Mouse (Mus musculus) T-helper 2 cell (primary cell): ENCODE results near the gene Nmb.
"Not testable (repeated sequence)": the region's sequence is repeated elsewhere in the genome, so short reads cannot be mapped to it uniquely, and the experiment has no call there.

Source experiments
- in situ Hi-C: fragments of 300-600 bp; cut with MboI, MseI; formaldehyde crosslinking; loops from one replicate; pipeline ENCODE4 v1.15.1; 2025; ENCODE audit warnings: high pct_unique_total_duplicates

Nmb gene

DNA sequence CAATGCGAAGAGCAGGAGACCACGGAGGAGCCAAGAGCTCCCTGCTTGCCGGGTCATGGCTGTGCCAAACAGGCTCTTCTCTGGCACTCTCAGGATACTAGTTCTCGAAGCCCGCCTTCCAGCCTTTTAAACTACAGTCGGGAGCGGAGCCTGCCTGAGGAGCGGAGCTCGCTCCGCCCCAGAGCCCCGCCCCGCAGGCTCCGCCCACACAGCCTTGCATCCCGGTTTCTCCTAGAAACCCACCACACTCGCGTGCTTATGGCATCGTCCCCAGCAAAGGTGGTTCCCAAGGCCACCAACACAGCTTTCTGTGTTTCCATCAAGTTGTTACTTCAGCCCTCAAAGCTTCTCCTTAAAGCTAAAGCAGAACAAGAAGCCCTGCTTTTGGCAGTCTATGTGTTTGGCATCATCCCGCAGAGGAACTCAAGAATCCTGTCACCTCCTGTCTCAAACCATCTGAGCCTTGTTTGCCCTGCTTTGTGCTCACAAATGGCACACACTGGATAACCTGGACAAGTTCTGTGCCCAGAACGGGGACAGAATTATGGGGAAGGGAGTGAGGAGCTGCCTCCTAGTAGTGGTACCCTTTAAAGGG is at the start of gene Nmb:
Gene Nmb, minus strand, starts transcription at position 156 of the 595 bp plus-strand sequence.
- in situ Hi-C loops: no loop called here

DNA sequence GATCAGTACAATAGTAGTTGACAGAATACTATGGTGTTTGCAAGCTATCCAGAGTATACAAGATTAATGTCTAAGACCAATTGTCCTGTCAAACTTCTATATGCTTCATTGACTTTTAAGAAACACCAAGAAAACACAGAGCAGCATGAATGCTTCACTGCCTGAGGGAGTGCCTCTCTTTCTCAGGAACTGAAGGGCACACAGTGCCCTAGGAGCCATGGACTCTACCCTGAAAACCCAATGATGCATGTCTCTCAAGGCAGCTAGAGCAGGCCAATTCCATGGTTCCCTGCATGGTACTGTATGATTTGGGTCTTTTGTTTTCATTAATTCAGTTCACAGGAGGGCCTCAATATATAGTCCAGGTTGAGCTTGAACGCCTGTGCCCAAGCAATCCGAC is 49.4 kb upstream of the Nmb start:
- in situ Hi-C loops: loop anchor here (5.0 kb wide), 1 partner anchor 48 kb away; no protein-coding TSS in a partner anchor

DNA sequence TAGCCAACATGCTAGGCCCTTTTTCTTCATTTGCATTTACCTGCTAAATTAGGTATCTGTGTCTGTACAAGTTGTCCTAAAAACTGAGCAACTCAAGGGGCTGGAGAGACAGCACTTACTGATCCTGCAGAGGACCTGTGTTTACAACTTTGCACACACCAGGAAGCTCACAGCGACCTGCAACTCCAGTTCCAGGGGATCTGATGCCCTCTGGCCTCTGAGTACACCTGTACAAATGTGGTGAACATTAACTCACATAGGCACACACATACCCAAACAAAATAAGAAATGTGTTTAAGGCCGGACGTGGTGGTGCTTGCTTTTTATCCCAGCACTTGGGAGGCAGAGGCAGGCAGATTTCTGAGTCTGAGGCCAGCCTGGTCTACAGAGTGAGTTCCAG is 47.3 kb upstream of the Nmb start:
- in situ Hi-C loops: loop anchor here (5.0 kb wide), 1 partner anchor 50 kb away; no protein-coding TSS in a partner anchor

DNA sequence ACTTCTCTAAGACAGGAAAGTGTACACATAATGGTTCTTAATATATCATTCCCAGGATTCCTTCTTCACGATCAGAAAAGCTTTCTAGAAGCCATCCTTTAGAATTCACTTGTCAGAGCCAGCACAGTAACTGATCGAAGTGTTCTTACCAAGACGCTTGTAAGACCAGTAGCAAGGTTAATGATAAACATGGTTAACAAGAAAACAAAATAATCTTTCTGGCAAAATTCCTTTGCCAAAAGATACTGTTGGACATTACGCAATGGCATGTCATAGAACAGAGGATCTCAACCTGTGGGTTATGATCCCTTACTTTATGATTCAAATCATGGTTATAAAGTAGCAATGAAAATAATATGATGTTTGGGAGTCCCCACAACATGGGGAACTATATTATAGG is 46.6 kb upstream of the Nmb start:
- in situ Hi-C loops: loop anchor here (5.0 kb wide), 1 partner anchor 51 kb away; no protein-coding TSS in a partner anchor

DNA sequence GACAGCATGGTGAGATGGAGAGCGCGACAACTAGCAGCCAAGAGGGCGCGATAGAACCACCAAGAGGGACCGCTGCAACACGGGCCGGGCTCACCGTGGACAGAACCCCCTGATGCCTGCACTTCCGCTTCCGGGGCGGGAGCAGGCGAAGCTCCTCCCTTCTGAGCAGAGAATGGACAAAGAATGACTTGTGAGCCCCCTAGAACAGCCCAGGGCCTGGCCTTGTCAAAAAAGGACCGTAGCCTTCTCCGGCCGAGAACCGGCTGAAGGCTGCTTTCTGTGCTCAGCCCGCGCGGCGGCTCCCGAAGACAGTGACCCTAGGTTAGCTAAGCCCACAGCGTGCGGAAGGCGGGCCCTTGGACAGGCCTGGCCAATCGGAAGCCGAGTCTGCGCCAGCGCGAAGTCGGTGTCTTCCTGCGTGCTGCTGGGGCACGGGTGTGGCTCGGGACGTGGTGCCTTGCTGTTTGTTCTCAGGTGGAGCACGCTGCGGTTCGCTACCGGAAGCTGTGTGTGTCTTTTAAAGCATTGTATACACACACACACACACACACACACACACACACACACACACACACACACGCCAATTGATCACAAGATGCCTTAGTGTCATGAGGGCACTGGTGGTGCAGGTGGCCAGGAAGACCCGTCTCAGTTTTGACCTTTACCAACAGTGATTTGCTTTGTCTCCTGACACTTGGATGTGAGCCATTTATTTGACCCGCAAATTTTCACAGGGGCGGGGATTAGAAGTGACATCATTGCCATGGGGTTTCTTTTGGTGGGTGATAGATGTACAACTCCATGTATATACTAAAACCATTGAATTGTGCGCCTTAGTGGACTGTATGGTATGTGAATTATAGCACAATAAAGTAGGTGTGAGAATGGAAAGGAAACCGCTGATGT is 42.8 kb upstream of the Nmb start, which contains the start of gene Sec11a:
Gene Sec11a, minus strand, starts transcription at position 336 of the 906 bp plus-strand sequence.
- in situ Hi-C loops: no loop called here

DNA sequence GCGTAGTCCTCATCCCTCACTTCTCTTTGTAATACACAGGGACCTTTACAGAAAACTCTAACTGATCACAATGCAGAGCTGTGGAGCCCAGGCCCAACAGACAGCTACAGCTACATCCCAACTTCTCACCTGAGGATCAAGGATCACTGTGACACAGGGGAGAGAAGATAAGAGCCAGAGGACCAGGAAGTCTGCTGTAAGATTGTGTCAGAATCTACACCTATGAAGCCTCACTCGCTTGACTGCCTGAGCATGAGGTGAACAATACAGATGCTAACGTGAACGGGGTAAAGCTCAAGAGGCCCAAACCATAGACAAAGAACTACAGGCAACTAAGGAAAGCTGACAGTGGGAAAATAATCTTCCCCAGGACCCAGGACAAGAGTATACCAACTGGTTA is 34.9 kb upstream of the Nmb start:
- in situ Hi-C loops: no loop called here

DNA sequence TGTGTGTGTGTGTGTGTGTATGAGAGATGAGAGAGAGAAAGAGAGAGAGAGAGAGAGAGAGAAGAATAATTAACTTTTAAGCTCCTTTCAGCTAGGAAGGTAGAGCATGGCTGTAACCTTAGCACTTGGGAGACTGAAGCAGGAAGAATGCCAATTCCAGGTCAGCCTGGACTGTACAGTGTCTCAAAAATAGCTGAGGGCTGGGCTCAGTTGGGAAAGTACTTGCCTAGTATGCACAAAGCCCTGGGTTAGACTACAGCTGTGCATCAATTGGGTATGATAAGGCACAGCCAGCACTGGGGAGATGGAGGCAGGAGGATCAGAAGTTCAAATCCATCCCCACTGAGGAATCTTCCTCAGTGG is 32.4 kb upstream of the Nmb start:
- in situ Hi-C loops: not testable (repeated sequence)

DNA sequence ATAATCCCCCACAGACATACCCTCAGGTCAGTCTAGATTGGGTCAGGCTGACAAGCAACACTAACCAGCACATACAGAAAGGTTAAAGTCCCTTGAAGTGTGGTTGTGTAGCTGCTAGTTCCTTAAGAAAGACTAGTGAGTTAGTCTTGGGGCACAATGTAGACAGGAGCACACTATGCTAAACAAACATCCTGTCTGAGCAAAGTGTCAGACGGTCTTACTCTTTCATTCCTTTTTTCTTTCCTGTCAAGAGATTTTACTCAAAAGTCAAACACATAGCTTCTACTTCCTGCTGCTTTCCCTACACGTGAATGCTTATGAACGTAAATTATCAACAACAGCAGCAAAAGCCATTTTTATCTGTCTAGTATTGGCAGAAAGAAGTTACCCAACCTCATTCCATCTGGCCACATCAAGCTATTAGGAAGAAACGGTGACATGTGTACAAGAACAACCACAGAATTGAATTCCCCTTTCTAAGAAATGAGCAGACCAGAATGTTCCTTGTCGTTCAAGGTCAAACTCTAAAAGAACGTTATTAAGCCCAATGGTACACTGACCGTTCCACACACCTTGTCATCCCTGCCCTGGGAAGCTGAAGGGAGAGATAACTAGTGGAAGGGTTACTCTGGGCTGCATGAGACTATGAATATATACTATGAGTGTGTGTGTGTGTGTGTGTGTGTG is 31.9 kb upstream of the Nmb start:
- in situ Hi-C loops: not testable (repeated sequence)

DNA sequence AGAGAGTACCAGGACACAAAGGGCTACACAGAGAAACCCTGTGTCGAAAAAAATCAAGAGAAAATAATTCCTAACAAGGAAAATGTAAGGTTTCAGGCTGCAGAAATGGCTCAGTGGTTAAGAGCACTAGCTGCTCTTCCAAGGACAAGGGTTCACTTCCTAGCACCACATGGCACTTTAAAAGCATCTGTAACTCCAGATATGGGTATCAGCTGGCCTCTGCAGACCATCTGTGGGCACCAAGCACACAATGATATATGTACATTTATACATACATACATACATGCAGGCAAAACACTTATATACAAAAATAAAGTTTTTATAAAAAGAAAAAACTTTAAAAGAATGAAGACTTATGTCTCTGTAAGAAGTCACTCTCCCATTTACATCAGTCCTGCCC is 31.0 kb upstream of the Nmb start:
- in situ Hi-C loops: no loop called here

DNA sequence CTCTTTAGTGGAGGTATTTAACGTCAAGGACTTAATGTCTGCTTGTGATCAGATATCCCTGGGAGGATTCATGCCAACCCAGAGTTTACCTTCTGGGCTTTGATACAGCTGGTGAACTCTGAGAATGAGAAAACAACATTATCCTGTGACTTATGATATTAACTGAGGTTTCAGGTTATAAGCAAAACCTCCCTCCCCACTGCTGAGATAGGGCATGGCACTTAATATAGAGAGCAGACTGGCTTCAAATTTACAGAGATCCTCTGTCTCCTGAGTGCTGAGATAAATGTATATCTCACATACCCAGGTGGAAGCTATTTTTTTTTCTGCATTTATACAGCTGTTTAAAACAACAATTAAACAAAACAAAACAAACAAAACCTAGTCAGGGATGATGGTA is 27.9 kb upstream of the Nmb start:
- in situ Hi-C loops: no loop called here

DNA sequence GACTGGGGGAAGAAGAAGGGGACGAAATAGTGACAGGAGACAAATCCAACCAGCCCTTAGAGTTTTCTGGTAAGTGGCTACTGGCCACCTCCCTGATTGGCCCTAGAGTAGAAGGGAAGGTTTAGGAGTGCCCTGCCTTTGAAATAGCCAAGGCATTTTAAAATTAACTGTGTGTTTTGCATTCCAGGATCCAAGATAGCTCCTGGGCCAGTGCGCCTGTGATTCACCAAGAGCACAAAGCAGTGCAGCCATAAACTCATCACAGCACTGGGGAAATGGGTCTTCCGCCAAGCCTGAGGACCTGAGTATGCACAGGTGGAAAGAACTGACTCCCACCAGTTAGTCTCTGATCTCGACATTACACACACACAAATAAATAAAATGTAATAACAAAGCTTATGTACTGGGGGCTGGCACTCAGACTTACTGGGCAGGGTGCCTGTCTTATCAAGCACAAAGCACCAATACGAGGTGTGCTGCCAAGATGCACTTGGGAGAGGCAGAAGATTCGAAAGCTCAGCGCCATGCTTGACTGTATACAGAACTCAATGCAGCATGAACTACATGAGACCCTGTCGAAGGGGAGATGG is 26.8 kb upstream of the Nmb start:
- in situ Hi-C loops: no loop called here

DNA sequence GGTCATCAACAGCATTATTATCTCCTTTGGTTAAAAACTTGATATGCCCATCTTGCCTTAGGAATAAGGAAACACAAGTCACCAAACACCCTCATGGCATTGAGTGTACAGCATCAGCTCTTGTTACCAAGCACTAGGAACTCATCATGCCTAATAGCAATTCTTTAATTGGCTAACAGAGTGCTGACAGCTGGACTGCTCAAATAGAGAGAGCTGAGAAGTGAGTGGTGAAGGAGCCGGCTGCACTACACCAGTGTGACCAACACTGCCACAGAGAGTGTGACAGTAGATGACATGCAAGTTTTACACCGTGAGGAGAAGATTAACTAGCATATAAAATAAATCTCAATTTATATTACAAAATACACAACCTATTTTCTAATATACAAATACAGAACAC is 18.3 kb upstream of the Nmb start:
- in situ Hi-C loops: no loop called here

DNA sequence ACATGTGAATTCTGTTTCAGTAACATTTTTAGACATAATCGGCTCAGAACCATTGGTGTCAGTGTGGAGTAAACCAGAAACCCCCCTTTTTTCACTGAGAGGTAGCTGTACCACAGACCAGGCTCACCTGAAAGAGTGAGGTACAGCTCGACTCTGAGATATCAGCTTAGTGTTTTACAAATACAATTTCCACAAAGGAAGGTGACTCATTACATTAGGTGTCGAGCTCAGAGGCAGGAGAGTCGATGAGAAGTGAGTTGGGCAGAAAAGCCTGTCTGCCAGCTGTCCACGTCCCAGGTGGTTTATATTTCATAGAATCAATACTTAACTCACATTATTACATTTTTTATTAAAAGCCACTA is 14.8 kb upstream of the Nmb start:
- in situ Hi-C loops: no loop called here

DNA sequence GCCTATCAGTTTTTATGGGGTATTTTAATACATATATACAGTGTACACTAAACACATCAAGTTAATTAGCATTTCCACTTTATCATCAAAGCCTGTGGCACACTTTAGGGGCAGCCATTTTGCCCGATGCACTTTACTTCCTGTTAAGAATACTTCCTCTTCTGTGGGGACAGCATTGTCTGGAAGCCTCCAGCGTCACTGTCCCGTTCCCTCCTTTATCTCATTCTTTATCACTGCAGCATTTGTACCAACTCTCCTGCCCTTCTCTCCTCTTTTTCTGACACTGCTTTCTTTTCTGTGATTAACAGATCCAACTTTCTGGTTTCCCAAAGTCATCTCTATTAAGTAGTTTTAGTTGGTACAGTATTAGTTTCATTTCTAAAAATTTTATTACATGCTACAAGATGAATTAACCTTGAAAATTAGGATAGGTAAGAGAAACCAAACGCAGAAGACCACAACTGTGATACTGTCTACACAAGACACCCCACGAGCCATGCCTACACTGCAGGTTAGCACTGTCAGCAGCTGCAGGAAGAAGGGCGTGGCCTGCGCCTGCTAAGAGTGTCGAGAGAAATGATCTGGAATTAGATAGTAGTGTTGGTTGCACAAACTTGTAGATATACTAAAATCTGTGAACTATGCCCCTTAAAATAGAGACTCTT is 14.2 kb upstream of the Nmb start:
- in situ Hi-C loops: no loop called here

DNA sequence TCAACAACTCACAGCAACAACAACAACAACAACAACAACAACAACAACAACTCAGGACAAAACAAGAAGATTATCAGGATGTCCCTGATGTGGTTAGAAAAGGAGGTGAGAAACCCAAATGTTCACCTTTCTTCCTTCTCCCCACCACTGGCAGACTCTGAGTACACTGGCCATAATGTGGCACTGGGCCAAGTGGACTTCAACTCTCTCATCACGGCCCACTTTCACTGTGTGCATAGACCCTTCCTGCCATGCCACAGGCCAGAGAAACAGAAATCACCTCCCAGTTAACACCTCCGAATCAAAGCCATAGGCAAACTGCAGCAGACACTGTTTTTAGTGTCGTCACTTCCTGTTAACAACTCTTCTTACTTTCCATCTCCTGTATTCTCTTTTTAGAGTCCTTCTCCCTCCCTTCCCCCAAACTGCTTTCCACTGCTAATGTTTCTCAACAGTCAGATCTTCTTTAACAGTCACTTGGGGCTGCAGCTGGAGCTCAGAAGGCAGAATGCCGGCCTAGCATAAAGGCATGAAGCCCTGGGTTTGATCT is 13.1 kb upstream of the Nmb start:
- in situ Hi-C loops: no loop called here

DNA sequence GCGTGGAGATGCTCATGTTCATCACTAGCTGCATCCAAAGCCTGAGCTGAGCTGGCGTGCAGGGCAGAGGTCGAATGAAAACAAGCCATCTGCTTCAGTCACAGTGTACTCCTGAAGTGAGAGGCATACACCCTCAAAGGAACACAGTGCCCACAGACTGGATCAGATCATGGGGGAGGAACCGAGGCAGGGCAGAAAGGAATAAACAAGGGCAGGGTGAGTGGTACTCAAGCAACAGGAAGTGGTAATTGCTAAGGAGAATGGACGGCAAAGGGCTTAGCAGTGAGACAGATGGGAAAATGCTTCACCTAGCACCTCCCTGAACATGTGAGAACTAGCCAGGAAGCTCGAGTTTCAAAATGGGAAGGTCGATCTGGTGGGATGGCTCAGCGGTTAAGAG is 7.6 kb upstream of the Nmb start:
- in situ Hi-C loops: no loop called here

DNA sequence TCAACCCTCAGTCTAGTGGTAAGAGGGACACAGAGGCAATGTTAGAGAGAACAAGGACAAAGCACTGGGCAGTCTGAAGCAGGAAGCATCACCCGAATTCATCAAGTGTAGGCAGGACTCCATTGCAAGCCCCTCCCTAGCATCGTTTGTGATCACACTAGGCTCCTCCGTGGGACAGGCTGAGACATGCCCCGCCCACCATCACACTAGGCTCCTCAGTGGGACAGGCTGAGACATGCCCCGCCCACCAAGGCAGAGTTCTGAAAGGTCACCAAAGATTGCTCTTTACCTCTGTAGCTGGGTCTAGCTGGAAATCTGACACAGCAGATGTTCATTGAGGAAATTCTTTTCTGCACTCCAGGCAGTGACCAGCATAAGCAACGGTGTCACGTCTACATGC is 6.2 kb upstream of the Nmb start:
- in situ Hi-C loops: no loop called here

DNA sequence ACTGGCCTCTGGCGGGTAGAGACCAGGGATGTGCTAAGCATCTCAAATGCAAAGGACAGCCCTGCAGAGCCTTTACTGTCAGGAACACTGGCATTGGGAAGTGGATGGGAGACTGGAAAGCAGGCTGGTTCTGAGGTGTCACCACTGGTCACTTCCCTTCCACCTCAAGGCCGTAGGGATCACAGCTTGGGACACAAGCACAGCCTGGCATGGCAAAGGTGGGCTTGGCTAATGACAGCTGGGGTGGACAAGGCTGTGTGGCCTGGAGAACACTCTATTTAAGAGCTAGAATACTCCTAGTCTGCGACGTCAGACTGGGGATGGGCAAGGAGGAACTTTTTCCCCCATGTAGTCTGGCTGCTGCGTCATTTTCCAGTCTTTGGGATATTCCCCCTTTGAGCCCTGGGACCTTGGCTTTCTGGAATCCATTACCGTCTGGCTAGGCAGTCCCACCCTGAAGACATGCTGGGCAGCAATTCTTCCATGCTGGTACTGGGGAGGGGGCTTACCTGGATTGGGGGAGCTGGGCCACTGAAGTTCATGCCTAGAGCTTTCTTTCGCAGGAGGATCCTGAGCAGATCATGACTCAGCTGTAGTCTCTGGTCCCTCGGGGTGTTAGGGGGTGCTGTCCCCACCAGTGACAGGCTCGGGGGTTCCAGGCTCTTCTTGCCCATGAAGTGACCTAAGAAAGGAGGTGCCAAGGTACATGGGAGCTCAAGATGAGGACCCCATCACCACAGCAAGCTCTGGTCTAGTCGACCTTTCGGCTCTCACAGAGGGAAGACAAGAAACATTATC is 1.1 kb downstream of the Nmb start:
- in situ Hi-C loops: no loop called here

DNA sequence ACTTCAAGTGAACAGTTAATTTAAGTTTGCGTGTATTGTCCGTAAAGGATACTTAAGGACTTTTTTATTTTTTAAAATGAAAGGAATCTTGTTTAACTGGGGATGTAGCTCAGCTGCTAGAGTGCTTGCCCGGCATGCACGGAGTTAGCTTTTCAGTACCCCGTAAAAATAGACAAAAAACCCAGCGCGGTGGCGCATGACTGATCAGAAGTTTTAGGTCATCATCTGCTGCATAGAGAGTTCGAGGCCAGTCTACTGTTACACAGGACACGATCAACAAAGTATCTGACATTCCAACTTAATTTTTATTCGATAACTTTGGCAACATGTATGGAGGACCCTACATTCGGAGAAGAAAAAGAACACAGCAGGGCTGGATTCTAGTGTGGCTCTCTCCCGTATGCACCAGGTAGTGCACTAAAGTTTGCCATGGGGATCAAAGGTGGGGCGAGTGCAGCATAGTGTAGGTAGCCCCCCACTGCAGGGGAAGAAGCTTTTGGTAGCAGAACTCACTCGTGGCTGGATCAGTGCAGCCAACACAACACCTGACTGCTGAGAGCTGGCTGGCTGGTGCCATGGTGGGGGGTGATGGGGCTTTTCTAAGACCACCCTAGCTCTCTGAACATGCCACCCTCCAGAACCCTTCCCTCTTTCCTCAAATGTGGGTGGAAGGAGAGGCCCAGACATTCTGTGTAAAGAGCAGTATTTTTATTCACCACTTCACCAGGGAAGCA is 3.2 kb downstream of the Nmb start:
- in situ Hi-C loops: no loop called here
